Comparison of ENCODE assay signal across 22 mouse cellular contexts in the genomic region with DNA sequence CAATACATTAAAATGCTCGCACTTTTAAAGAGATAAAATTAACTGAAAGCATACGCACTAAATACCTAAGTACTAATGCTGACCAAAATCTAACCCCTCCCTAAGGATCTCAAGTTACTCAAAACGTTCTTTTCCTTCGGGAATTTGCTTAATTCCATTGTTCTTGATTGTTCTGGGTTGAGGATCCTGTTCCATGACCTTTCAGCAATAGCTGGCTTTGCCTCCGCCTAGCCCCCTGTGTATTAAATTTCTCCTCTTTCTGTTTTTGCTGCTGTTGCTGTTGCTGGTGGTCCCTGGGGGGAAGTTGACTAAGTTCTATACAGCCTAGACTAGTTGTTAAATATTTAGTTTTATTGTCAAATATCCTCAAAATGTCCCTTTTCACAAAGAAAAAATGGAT.
"Had no signal": no experiment of that assay in that cellular context is flagged by ENCODE, and none has a peak within 500 bp of the region (broad histone marks: within the 10 kb centered on the region; RNA-seq: fewer than 3 reads in every experiment).

No protein-coding gene starts in this region.

- H3K9ac ChIP-seq: liver, embryonic 15.5 days; liver, postnatal 0 days; lung, embryonic 15.5 days; midbrain, embryonic 12.5 days; neural tube, embryonic 13.5 days; neural tube, embryonic 15.5 days had no signal

- DNase-seq: liver, postnatal 0 days; lung, adult 2 months; lung, postnatal 14 days; lung, postnatal 36 days; midbrain, embryonic 14.5 days; retina, postnatal 1 day; right cerebral cortex, adult 18-20 months; right cerebral cortex, postnatal 25 days; right cerebral cortex, postnatal 4 days; spleen, adult 18-20 months; thymus, adult 18-20 months; thymus, postnatal 14 days; thymus, postnatal 36 days had no signal

- H3K9me3 ChIP-seq: liver, embryonic 15.5 days; lung, embryonic 15.5 days; midbrain, embryonic 12.5 days; neural tube, embryonic 13.5 days; neural tube, embryonic 15.5 days had no signal

- H3K4me3 ChIP-seq: liver, embryonic 15.5 days; lung, embryonic 15.5 days; megakaryocyte, embryonic 14.5 days; midbrain, embryonic 12.5 days; neural tube, embryonic 13.5 days; neural tube, embryonic 15.5 days had no signal

- H3K4me1 ChIP-seq: liver, embryonic 15.5 days; megakaryocyte, embryonic 14.5 days; midbrain, embryonic 12.5 days; neural tube, embryonic 15.5 days had no signal

- H3K27ac ChIP-seq: liver, embryonic 15.5 days; lung, embryonic 15.5 days; macrophage; midbrain, embryonic 12.5 days; neural tube, embryonic 13.5 days; neural tube, embryonic 15.5 days had no signal

- H3K36me3 ChIP-seq: liver, embryonic 15.5 days; lung, embryonic 15.5 days; midbrain, embryonic 12.5 days; neural tube, embryonic 13.5 days; neural tube, embryonic 15.5 days had no signal

- ATAC-seq: liver, postnatal 0 days; lung, postnatal 0 days; midbrain, embryonic 16.5 days had no signal

- H3K27me3 ChIP-seq: liver, embryonic 15.5 days; lung, embryonic 15.5 days; megakaryocyte, embryonic 14.5 days; midbrain, embryonic 12.5 days; neural tube, embryonic 13.5 days; neural tube, embryonic 15.5 days had no signal

- H3K4me2 ChIP-seq: liver, embryonic 15.5 days; lung, embryonic 15.5 days; midbrain, embryonic 12.5 days; neural tube, embryonic 13.5 days; neural tube, embryonic 15.5 days had no signal
